Mouse (Mus musculus) lung, embryonic 15.5 days (tissue): Measurements from ENCODE around the gene Plekha5. TPM values are rescaled to one million over a fixed set of nuclear protein-coding genes. Genes with fewer than 3 reads are reported as not detected.
A peak's percentile ranks its signal among the peaks of the same experiment; 100 is the strongest.
"Not testable (repeated sequence)": the region's sequence is repeated elsewhere in the genome, so short reads cannot be mapped to it uniquely, and the experiment has no call there.

Experiments
- ATAC-seq: fragments of 200-750 bp; cut with Nextera tagmentation; 2 replicates; pipeline ENCODE4 v1.8.0; 2017; ENCODE audit warnings: moderate number of reproducible peaks, borderline replicate concordance; ENCODE audit not compliant: low FRiP score, low TSS enrichment; ENCODE audit errors: extremely low read depth
- H3K27ac ChIP-seq: fragments of 300-500 bp; sonication (generic); 2 replicates; pipeline ENCODE4 v1.5.1; 2015; ENCODE audit warnings: moderate library complexity, mild to moderate bottlenecking, inconsistent platforms
- H3K27me3 ChIP-seq: fragments of 300-500 bp; sonication (generic); 2 replicates; pipeline ENCODE4 v1.6.1; 2015; ENCODE audit warnings: inconsistent platforms
- H3K36me3 ChIP-seq: fragments of 300-500 bp; sonication (generic); 2 replicates; pipeline ENCODE4 v1.6.1; 2015; ENCODE audit warnings: inconsistent platforms
- H3K4me1 ChIP-seq: fragments of 300-500 bp; sonication (generic); 2 replicates; pipeline ENCODE4 v1.6.1; 2015; ENCODE audit warnings: inconsistent platforms
- H3K4me2 ChIP-seq: fragments of 300-500 bp; sonication (generic); 2 replicates; pipeline ENCODE4 v1.6.1; 2015; ENCODE audit warnings: inconsistent platforms, mild to moderate bottlenecking, moderate library complexity
- H3K4me3 ChIP-seq: fragments of 300-500 bp; sonication (generic); 2 replicates; pipeline ENCODE4 v1.5.1; 2015; ENCODE audit warnings: mild to moderate bottlenecking, inconsistent platforms
- H3K9ac ChIP-seq: fragments of 300-500 bp; sonication (generic); 2 replicates; pipeline ENCODE4 v1.6.1; 2015; ENCODE audit warnings: inconsistent platforms
- H3K9me3 ChIP-seq: fragments of 300-500 bp; sonication (generic); 2 replicates; pipeline ENCODE4 v1.6.1; 2016; ENCODE audit warnings: inconsistent platforms
- WGBS: fragments of 180-500 bp; shearing (Covaris S2); methylation state at CpG from one replicate; pipeline ENCODE4 v1.1.7; 2015; 5-methylcytosine and 5-hydroxymethylcytosine counted together
- polyA plus RNA-seq: library from polyadenylated mRNA; unstranded; fragments of >200 nt; fragmentation: Nextera tagmentation; extraction: Ambion mirVana; gene quantifications from 2 replicates; pipeline ENCODE4 v1.2.1, GENCODE M21; 2015

Plekha5 gene
- polyA plus RNA-seq, 1 experiment from 2014 or later = 36.6 TPM

GRCm38 (mm10) chr6:140516202-140516601, 92.3 kb downstream of the Plekha5 start:
- WGBS = 52% methylated on average over 3 of the region's 3 CpGs
- no peaks in the 10 kb centered on the region for H3K27me3 ChIP-seq
- H3K4me2 ChIP-seq = no peak overlapping the region
- H3K4me3 ChIP-seq = no peak overlapping the region
- H3K9ac ChIP-seq = no peak overlapping the region
- H3K36me3 ChIP-seq = no peaks in the 10 kb centered on the region
- H3K27ac ChIP-seq = no peak overlapping the region
- no peak for ATAC-seq
- H3K4me1 ChIP-seq = peaks cover 29% of the 10 kb centered on the region
- H3K9me3 ChIP-seq = no peaks in the 10 kb centered on the region

DNA sequence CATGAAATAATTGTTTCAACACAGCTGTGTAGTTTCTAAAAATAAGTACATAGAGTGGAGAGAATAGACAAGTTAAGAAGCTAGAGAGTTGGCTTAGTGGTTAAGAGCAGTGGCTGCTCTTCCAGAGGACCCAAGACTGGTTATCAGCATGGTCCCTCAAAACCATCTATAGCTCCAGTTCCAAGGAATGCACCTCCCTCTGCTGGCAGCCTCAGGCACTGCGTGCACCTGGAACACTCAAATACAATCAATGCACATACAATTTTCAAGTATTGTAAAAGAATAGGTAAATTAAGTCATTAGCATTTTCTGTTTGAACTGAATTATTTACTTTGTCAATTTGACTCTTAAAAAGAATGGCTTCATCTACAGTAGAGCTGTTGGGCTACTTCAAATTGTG, 93.3 kb downstream of the Plekha5 start:
- Histone ChIP-seq H3K9me3 (no peaks in the 10 kb centered on the region), H3K9ac (no peak overlapping the region), H3K27me3 (no peaks in the 10 kb centered on the region), H3K36me3 (no peaks in the 10 kb centered on the region), H3K4me2 (no peak overlapping the region), H3K4me3 (no peak overlapping the region), H3K27ac (no peak overlapping the region), H3K4me1 (peaks cover 35% of the 10 kb centered on the region)
- ATAC-seq = no peak
- 76% methylated on average over 1 of the region's 1 CpGs for WGBS

GRCm38 (mm10) chr6:140519019-140519418, 95.2 kb downstream of the Plekha5 start:
- H3K9ac ChIP-seq = no peak overlapping the region
- no peaks in the 10 kb centered on the region for H3K9me3 ChIP-seq
- H3K4me1 ChIP-seq = peaks cover 39% of the 10 kb centered on the region
- peak overlapping the region; percentile 55 for H3K27ac ChIP-seq
- WGBS = 46% methylated on average over 13 of the region's 13 CpGs
- H3K4me2 ChIP-seq = no peak overlapping the region
- no peak overlapping the region for H3K4me3 ChIP-seq
- H3K36me3 ChIP-seq = no peaks in the 10 kb centered on the region
- ATAC-seq = peak; percentile 32; the same call in 1 of the 2 replicates
- H3K27me3 ChIP-seq = no peaks in the 10 kb centered on the region

DNA sequence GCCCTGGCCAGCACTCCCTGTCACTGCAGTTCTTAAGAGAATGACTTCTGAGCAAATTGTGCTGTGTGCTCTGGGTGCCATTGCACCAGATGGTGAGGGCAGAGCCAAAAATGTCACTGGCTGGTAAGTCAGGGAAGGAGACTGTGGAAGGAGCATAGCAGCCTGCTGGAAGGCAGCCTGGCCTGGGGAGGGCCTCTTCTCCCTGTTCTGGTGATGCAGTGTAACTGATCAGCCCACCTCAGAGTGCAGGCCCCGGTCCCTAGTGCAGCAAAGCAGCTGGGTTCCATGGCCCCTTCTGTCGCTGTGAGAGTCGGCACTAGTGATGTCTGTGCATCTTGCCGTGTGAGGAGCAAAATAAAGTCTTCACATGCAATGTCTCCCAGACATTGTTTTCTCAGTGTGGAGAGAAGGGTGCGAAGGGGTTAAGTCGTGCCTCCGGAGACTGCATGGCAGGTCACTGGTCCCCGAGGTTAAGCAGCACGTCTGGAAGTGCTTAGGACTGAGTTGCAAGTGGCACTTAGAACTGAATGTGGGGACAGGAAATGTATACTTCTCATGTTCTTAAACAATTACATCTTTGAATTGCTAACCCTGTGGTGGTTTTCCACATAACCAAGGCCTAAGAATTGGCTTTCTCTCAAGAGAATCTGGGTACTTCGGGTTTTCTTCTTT, 95.8 kb downstream of the Plekha5 start:
- peaks cover 38% of the 10 kb centered on the region for H3K4me1 ChIP-seq
- no peak overlapping the region for H3K4me2 ChIP-seq
- no peaks in the 10 kb centered on the region for H3K27me3 ChIP-seq
- H3K36me3 ChIP-seq = no peaks in the 10 kb centered on the region
- no peak overlapping the region for H3K4me3 ChIP-seq
- H3K9me3 ChIP-seq = no peaks in the 10 kb centered on the region
- H3K9ac ChIP-seq = no peak overlapping the region
- H3K27ac ChIP-seq = peak overlapping the region; percentile 55
- 31% methylated on average over 10 of the region's 10 CpGs for WGBS
- no peak for ATAC-seq

DNA sequence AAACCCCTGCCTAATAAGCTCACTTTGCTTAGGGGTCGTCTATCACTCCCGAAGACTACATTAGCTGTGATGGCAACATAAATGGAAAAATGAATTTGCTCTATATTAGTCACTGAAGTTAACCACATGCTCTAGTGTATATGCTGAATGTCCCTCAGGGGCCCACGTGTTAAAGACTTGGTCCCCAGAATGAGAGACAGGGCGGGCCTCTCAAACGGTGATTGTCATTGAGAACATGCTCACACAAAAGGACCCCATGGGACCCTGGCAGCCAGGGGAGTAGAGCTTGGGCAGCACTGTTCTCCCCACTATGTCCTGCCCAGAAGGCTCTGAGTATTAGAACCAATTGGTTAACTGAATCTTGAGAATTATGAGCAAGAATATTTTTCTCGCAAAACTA, 97.1 kb downstream of the Plekha5 start:
- no peak overlapping the region for H3K27ac ChIP-seq
- no peak overlapping the region for H3K4me3 ChIP-seq
- no peak for ATAC-seq
- no peak overlapping the region for H3K9ac ChIP-seq
- peaks cover 3% of the 10 kb centered on the region; the same call in 1 of the 2 replicates for H3K36me3 ChIP-seq
- WGBS = 70% methylated on average over 6 of the region's 6 CpGs
- H3K27me3 ChIP-seq = no peaks in the 10 kb centered on the region
- H3K4me1 ChIP-seq = peaks cover 35% of the 10 kb centered on the region
- H3K4me2 ChIP-seq = no peak overlapping the region
- no peaks in the 10 kb centered on the region for H3K9me3 ChIP-seq

DNA sequence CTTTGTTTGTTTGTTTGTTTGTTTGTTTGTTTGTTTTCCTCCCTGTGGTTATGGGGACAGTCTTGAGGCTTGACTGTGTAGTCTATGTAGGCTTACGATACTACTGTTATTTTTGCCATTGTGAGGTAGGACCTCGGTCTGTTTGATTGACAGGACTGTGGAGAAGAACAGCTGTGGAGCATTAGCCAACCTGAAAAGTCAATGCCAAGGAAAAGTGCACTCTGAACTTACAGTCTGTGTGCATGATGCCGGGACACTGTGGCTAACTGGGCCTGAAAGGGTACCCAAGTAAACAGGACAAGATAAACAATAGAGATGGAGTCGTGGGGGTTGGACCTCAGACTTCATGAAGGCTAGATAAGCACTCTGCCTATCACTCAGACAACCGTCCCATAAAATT, 98.0 kb downstream of the Plekha5 start:
- Histone ChIP-seq H3K36me3 (peaks cover 3% of the 10 kb centered on the region; the same call in 1 of the 2 replicates), H3K27me3 (no peaks in the 10 kb centered on the region), H3K4me2 (no peak overlapping the region), H3K4me3 (no peak overlapping the region), H3K4me1 (peaks cover 28% of the 10 kb centered on the region), H3K9ac (no peak overlapping the region), H3K9me3 (no peaks in the 10 kb centered on the region), H3K27ac (no peak overlapping the region)
- ATAC-seq = no peak
- WGBS = 49% methylated on average over 5 of the region's 5 CpGs

GRCm38 (mm10) chr6:140523600-140523999, 99.7 kb downstream of the Plekha5 start:
- no peak for ATAC-seq
- no peak overlapping the region for H3K4me2 ChIP-seq
- no peak overlapping the region for H3K9ac ChIP-seq
- peaks cover 28% of the 10 kb centered on the region for H3K4me1 ChIP-seq
- H3K27me3 ChIP-seq = no peaks in the 10 kb centered on the region
- H3K36me3 ChIP-seq = peaks cover 12% of the 10 kb centered on the region; the same call in 1 of the 2 replicates
- H3K4me3 ChIP-seq = no peak overlapping the region
- no peaks in the 10 kb centered on the region for H3K9me3 ChIP-seq
- 80% methylated on average over 4 of the region's 4 CpGs for WGBS
- H3K27ac ChIP-seq = no peak overlapping the region

DNA sequence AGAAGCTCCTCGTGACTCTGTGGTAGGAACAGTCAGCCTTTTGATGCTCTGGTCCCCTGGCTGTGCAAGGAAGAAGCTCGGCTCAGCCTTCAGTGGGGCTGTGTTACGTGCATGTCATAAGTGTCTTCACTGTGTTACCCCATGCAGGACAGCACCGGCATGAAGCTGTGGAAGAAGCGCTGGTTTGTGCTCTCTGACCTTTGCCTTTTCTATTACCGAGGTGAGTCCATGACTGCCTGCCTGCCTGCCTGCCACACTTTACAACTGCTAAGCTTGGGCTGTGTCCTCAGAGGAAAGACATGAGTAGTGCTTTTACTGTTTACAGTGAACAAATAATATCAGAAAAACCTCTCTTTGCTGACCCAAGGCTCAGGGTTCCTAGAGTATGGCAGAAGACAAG, 104.6 kb downstream of the Plekha5 start:
- no peaks in the 10 kb centered on the region for H3K9me3 ChIP-seq
- H3K27me3 ChIP-seq = no peaks in the 10 kb centered on the region
- 79% methylated on average over 6 of the region's 6 CpGs for WGBS
- no peak overlapping the region for H3K4me3 ChIP-seq
- no peak for ATAC-seq
- peaks cover 23% of the 10 kb centered on the region for H3K36me3 ChIP-seq
- no peak overlapping the region for H3K9ac ChIP-seq
- H3K4me2 ChIP-seq = no peak overlapping the region
- H3K4me1 ChIP-seq = no peaks in the 10 kb centered on the region
- no peak overlapping the region for H3K27ac ChIP-seq

DNA sequence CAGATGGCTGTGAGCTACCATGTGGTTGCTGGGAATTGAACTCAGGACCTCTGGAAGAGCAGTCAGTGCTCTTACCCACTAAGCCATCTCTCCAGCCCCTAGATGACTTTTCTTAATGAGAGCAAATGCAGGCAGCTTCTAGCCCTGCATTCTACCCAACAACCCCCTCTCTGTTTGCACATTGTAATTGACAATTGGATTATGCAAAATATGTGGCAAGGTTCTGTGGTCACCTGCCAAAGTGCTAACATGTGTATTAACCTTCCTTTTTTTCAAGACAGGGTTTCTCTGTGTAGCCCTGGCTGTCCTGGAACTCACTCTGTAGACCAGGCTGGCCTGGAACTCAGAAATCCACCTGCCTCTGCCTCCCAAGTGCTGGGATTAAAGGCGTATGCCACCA, 109.0 kb downstream of the Plekha5 start:
- not testable (repeated sequence) for ATAC-seq, H3K27me3 ChIP-seq, H3K27ac ChIP-seq, H3K4me3 ChIP-seq, H3K4me2 ChIP-seq, H3K4me1 ChIP-seq, H3K9me3 ChIP-seq, H3K9ac ChIP-seq
- H3K36me3 ChIP-seq = peaks cover 43% of the 10 kb centered on the region
- 100% methylated on average over 1 of the region's 1 CpGs for WGBS

- Histone ChIP-seq H3K27me3 (no peaks in the 10 kb centered on the region), H3K4me1 (no peaks in the 10 kb centered on the region), H3K36me3 (peaks cover 35% of the 10 kb centered on the region), H3K9ac (no peak overlapping the region), H3K9me3 (no peaks in the 10 kb centered on the region), H3K27ac (no peak overlapping the region), H3K4me3 (no peak overlapping the region), H3K4me2 (no peak overlapping the region)
- no peak for ATAC-seq
- 85% methylated on average over 5 of the region's 5 CpGs for WGBS
These were observed 109.8 kb downstream of the Plekha5 start for GRCm38 (mm10) chr6:140533606-140534005.

- WGBS = 63% methylated on average over 8 of the region's 8 CpGs
- no peaks in the 10 kb centered on the region for H3K9me3 ChIP-seq
- H3K4me2 ChIP-seq = no peak overlapping the region
- H3K4me3 ChIP-seq = no peak overlapping the region
- H3K9ac ChIP-seq = no peak overlapping the region
- no peaks in the 10 kb centered on the region for H3K27me3 ChIP-seq
- ATAC-seq = no peak
- H3K27ac ChIP-seq = no peak overlapping the region
- peaks cover 29% of the 10 kb centered on the region for H3K36me3 ChIP-seq
- no peaks in the 10 kb centered on the region for H3K4me1 ChIP-seq
These were observed 111.7 kb downstream of the Plekha5 start for GRCm38 (mm10) chr6:140535504-140535903.

DNA sequence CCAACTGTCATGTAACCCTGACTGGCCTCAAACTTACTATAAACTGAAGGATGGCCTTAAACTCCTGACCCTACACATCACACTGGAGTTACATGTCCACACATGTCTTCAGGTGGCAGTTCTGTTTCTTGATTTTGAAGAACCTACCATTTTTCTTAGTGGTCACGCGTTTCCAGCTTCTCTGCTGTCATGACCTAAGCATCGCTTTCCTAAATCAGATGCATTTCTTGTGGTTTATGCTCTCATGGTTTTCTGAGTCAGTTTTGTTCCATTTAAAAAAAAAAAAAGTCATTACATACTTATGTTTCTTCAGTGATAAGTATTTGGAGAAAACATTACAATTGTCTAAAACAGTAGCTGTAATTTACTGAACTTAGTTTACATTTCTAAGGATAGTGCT, 118.1 kb downstream of the Plekha5 start:
- Histone ChIP-seq H3K4me2 (no peak overlapping the region), H3K4me1 (peaks cover 10% of the 10 kb centered on the region; the same call in 1 of the 2 replicates), H3K36me3 (peaks cover 29% of the 10 kb centered on the region), H3K9ac (no peak overlapping the region), H3K27me3 (no peaks in the 10 kb centered on the region), H3K9me3 (no peaks in the 10 kb centered on the region), H3K27ac (no peak overlapping the region), H3K4me3 (no peak overlapping the region)
- no peak for ATAC-seq
- 93% methylated on average over 3 of the region's 3 CpGs for WGBS
